Mouse (Mus musculus) intestine, postnatal 0 days (tissue): ENCODE measurements around the gene Btbd9. TPM values are rescaled to one million over a fixed set of nuclear protein-coding genes. Genes with fewer than 3 reads are reported as not detected.

ENCODE experiments used
- ATAC-seq: fragments of 200-750 bp; cut with Nextera tagmentation; 2 replicates; pipeline ENCODE4 v1.8.0; 2017; ENCODE audit warnings: mild to moderate bottlenecking, moderate TSS enrichment, moderate library complexity
- H3K27ac ChIP-seq: fragments of 300-500 bp; sonication (generic); 2 replicates; pipeline ENCODE4 v1.5.1; 2014; ENCODE audit warnings: mild to moderate bottlenecking, low read depth, low read length, moderate library complexity
- H3K27me3 ChIP-seq: fragments of 300-500 bp; sonication (generic); replicated peaks from 2 replicates; pipeline ENCODE4 v1.6.1; 2014; ENCODE audit warnings: low read length, mixed read lengths; ENCODE audit not compliant: control insufficient read depth, insufficient read depth
- H3K36me3 ChIP-seq: fragments of 300-500 bp; sonication (generic); 2 replicates; pipeline ENCODE4 v1.6.1; 2014; ENCODE audit warnings: mild to moderate bottlenecking, moderate library complexity; ENCODE audit not compliant: control insufficient read depth, insufficient read depth
- H3K4me1 ChIP-seq: fragments of 300-500 bp; sonication (generic); replicated peaks from 2 replicates; pipeline ENCODE4 v1.6.1; 2014; ENCODE audit warnings: antibody characterized with exemption, low read length, mixed read lengths; ENCODE audit not compliant: control insufficient read depth, insufficient read depth
- H3K4me2 ChIP-seq: fragments of 300-500 bp; sonication (generic); replicated peaks from 2 replicates; pipeline ENCODE4 v1.6.1; 2014; ENCODE audit warnings: low read depth, mild to moderate bottlenecking, moderate library complexity
- H3K4me3 ChIP-seq: fragments of 300-500 bp; sonication (generic); 2 replicates; pipeline ENCODE4 v1.5.1; 2014; ENCODE audit warnings: low read depth, low read length
- H3K9ac ChIP-seq: fragments of 300-500 bp; sonication (generic); 2 replicates; pipeline ENCODE4 v1.6.1; 2014; ENCODE audit warnings: mild to moderate bottlenecking, low read depth, low read length
- H3K9me3 ChIP-seq: fragments of 300-500 bp; sonication (generic); 2 replicates; pipeline ENCODE4 v1.6.1; 2016; ENCODE audit warnings: mixed run types; ENCODE audit not compliant: control insufficient read depth
- CTCF ChIP-seq: sonication (generic); IDR thresholded peaks from 2 replicates; pipeline ENCODE4 v1.5.1; 2016; ENCODE audit warnings: low read depth, mild to moderate bottlenecking, control low read depth, antibody characterized with exemption, moderate library complexity
- WGBS: fragments of 180-500 bp; shearing (Covaris S2); extraction: QIAGEN DNeasy Blood & Tissue Kit; methylation state at CpG from one replicate; pipeline ENCODE4 v1.1.7; 2014; 5-methylcytosine and 5-hydroxymethylcytosine counted together
- polyA plus RNA-seq: library from polyadenylated mRNA; unstranded; fragments of >200 nt; fragmentation: Nextera tagmentation; extraction: Ambion mirVana; gene quantifications from 2 replicates; pipeline ENCODE4 v1.2.1, GENCODE M21; 2015

Btbd9 gene
- polyA plus RNA-seq, 1 experiment from 2014 or later = 35.9 TPM

- WGBS = 55% methylated on average over 2 of the region's 2 CpGs
- TF ChIP-seq CTCF = no peak
- no peak overlapping the region for H3K4me2 ChIP-seq
- no peaks in the 10 kb centered on the region for H3K27me3 ChIP-seq
- H3K9me3 ChIP-seq = no peaks in the 10 kb centered on the region
- no peaks in the 10 kb centered on the region; the same call in 1 of the 2 replicates for H3K4me1 ChIP-seq
- no peak overlapping the region for H3K4me3 ChIP-seq
- H3K27ac ChIP-seq = no peak overlapping the region
- H3K9ac ChIP-seq = no peak overlapping the region
- no peak for ATAC-seq
- no peaks in the 10 kb centered on the region for H3K36me3 ChIP-seq
Observed at GRCm38 (mm10) chr17:30474561-30474960, 101.7 kb downstream of the Btbd9 start.

GRCm38 (mm10) chr17:30472776-30473175 lies 103.5 kb downstream of the Btbd9 start:
- no peaks in the 10 kb centered on the region for H3K36me3 ChIP-seq
- H3K9ac ChIP-seq = no peak overlapping the region
- no peak overlapping the region for H3K27ac ChIP-seq
- no peak overlapping the region for H3K4me3 ChIP-seq
- ATAC-seq = no peak
- H3K4me1 ChIP-seq = no peaks in the 10 kb centered on the region; the same call in 1 of the 2 replicates
- H3K9me3 ChIP-seq = no peaks in the 10 kb centered on the region
- no peak for TF ChIP-seq CTCF
- no peak overlapping the region for H3K4me2 ChIP-seq
- no peaks in the 10 kb centered on the region for H3K27me3 ChIP-seq
- WGBS = 96% methylated on average over 10 of the region's 10 CpGs

GRCm38 (mm10) chr17:30471512-30471911 lies 104.8 kb downstream of the Btbd9 start:
- Histone ChIP-seq H3K9me3 (no peaks in the 10 kb centered on the region), H3K27me3 (no peaks in the 10 kb centered on the region), H3K9ac (no peak overlapping the region), H3K4me2 (no peak overlapping the region), H3K4me1 (no peaks in the 10 kb centered on the region; the same call in 1 of the 2 replicates), H3K4me3 (no peak overlapping the region), H3K36me3 (no peaks in the 10 kb centered on the region), H3K27ac (no peak overlapping the region)
- 60% methylated on average over 7 of the region's 7 CpGs for WGBS
- ATAC-seq = no peak
- no peak for TF ChIP-seq CTCF

GRCm38 (mm10) chr17:30470790-30471189 lies 105.5 kb downstream of the Btbd9 start:
- H3K9ac ChIP-seq = no peak overlapping the region
- no peaks in the 10 kb centered on the region for H3K36me3 ChIP-seq
- H3K4me1 ChIP-seq = no peaks in the 10 kb centered on the region; the same call in 1 of the 2 replicates
- H3K4me2 ChIP-seq = no peak overlapping the region
- H3K4me3 ChIP-seq = no peak overlapping the region
- no peak for ATAC-seq
- H3K27me3 ChIP-seq = no peaks in the 10 kb centered on the region
- no peaks in the 10 kb centered on the region for H3K9me3 ChIP-seq
- WGBS = 30% methylated on average over 8 of the region's 8 CpGs
- H3K27ac ChIP-seq = no peak overlapping the region
- no peak for TF ChIP-seq CTCF

- WGBS = 59% methylated on average over 8 of the region's 8 CpGs
- no peak overlapping the region for H3K27ac ChIP-seq
- ATAC-seq = no peak
Observed at GRCm38 (mm10) chr17:30470286-30470685, 106.0 kb downstream of the Btbd9 start.

GRCm38 (mm10) chr17:30469511-30470076 lies 106.7 kb downstream of the Btbd9 start:
- no peak for TF ChIP-seq CTCF

More at GRCm38 (mm10) chr17:30470286-30470685, 106.0 kb downstream of the Btbd9 start:
- no peak for TF ChIP-seq CTCF
- Histone ChIP-seq H3K4me2 (no peak overlapping the region), H3K9me3 (no peaks in the 10 kb centered on the region), H3K36me3 (no peaks in the 10 kb centered on the region), H3K4me3 (no peak overlapping the region), H3K27me3 (no peaks in the 10 kb centered on the region), H3K9ac (no peak overlapping the region), H3K4me1 (no peaks in the 10 kb centered on the region; the same call in 1 of the 2 replicates)

More at GRCm38 (mm10) chr17:30469511-30470076, 106.7 kb downstream of the Btbd9 start:
- Histone ChIP-seq H3K9me3 (no peaks in the 10 kb centered on the region), H3K27me3 (no peaks in the 10 kb centered on the region), H3K36me3 (no peaks in the 10 kb centered on the region), H3K9ac (no peak overlapping the region), H3K4me2 (no peak overlapping the region), H3K4me1 (no peaks in the 10 kb centered on the region; the same call in 1 of the 2 replicates), H3K27ac (no peak overlapping the region), H3K4me3 (no peak overlapping the region)
- no peak for ATAC-seq
- WGBS = 83% methylated on average over 10 of the region's 10 CpGs
